Mouse (Mus musculus) B cell, adult 2 months (primary cell): ENCODE measurements around the gene Gm49369.
"Not testable (repeated sequence)": the region's sequence is repeated elsewhere in the genome, so short reads cannot be mapped to it uniquely, and the experiment has no call there.

ENCODE experiments used
- DNase-seq, 2 experiments: peaks; one replicate each; pipeline ENCODE4 v3.0.0; 2022

The Gm49369 gene

GRCm38 (mm10) chr7:142326714-142327445 is 55.6 kb downstream of the Gm49369 start:
- no peak for DNase-seq

DNA sequence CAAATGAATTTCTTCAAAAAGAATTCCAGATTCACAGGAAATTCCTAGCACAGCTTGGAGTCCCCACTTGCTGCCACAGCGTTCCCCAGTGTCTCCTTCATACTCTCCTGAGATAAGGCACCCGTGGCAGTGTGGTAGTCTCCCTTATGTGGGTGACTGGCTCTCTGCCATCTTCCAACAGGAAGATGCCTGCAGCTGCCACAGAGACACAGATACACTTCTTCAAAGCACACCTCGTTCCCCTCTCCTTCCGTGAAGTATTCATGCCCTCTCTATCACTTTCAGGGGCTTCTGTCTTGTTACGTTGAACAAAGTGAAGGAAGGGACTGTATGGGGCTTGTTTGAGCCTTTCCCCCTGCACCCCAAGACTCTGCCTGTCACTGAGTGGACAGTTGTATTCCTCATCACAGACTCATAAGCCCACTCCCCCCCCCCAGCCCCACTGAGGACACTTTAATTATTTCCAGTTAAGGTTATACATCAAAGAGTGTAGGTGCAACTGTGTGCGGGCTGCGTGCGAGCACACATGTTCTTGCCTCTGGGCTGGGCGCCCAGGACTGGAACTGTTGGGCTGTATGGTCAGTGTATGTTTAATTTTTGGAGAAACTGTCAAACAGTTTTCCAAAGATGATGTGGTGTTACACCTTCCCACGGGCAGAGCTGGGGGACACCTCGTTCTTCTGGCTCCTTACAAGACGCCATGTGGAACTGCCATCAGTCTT is 58.9 kb downstream of the Gm49369 start:
- DNase-seq = no peak

GRCm38 (mm10) chr7:142322641-142323040 is 59.8 kb downstream of the Gm49369 start:
- no peak for DNase-seq

GRCm38 (mm10) chr7:142321637-142322306 is 60.7 kb downstream of the Gm49369 start:
- not testable (repeated sequence) for DNase-seq
